Mouse (Mus musculus) cerebellum, adult 11-12 months (tissue): ENCODE data around the gene Dlst.
A peak's percentile ranks its signal among the peaks of the same experiment; 100 is the strongest.
"Not testable (repeated sequence)": the region's sequence is repeated elsewhere in the genome, so short reads cannot be mapped to it uniquely, and the experiment has no call there.

Source experiments
- DNase-seq: peaks from one replicate; pipeline ENCODE4 v3.0.0; 2022

The Dlst gene

GRCm38 (mm10) chr12:85115678-85116077 lies 5.0 kb downstream of the Dlst start:
- DNase-seq = no peak

- DNase-seq = no peak
Observed at GRCm38 (mm10) chr12:85121806-85122459, 11.3 kb downstream of the Dlst start.

- no peak for DNase-seq
Observed at GRCm38 (mm10) chr12:85123108-85123530, 12.5 kb downstream of the Dlst start.

GRCm38 (mm10) chr12:85123645-85124044 lies 13.0 kb downstream of the Dlst start:
- no peak for DNase-seq

GRCm38 (mm10) chr12:85124751-85125150 lies 14.1 kb downstream of the Dlst start:
- DNase-seq = no peak

- no peak for DNase-seq
Observed at GRCm38 (mm10) chr12:85126986-85127603, 16.5 kb downstream of the Dlst start.

- DNase-seq = no peak
Observed at GRCm38 (mm10) chr12:85129426-85129978, 18.9 kb downstream of the Dlst start.

- DNase-seq = no peak
Observed at GRCm38 (mm10) chr12:85131361-85131760, 20.7 kb downstream of the Dlst start.

- DNase-seq = no peak
Observed at GRCm38 (mm10) chr12:85134043-85134794, 23.6 kb downstream of the Dlst start.

GRCm38 (mm10) chr12:85135513-85136470 lies 25.2 kb downstream of the Dlst start:
- no peak for DNase-seq

- no peak for DNase-seq
Observed at GRCm38 (mm10) chr12:85136627-85137026, 26.0 kb downstream of the Dlst start.

GRCm38 (mm10) chr12:85140036-85140701 lies 29.5 kb downstream of the Dlst start:
- no peak for DNase-seq

- no peak for DNase-seq
Observed at GRCm38 (mm10) chr12:85141096-85141495, 30.5 kb downstream of the Dlst start.

- DNase-seq = peak; percentile 65
Observed at GRCm38 (mm10) chr12:85142803-85143202, 32.2 kb downstream of the Dlst start.

GRCm38 (mm10) chr12:85144276-85144675 lies 33.6 kb downstream of the Dlst start:
- DNase-seq = not testable (repeated sequence)

- DNase-seq = no peak
Observed at GRCm38 (mm10) chr12:85144821-85145220, 34.2 kb downstream of the Dlst start.

- no peak for DNase-seq
Observed at GRCm38 (mm10) chr12:85145630-85146029, 35.0 kb downstream of the Dlst start.

GRCm38 (mm10) chr12:85146355-85146754 lies 35.7 kb downstream of the Dlst start:
- DNase-seq = no peak

GRCm38 (mm10) chr12:85146881-85147280 lies 36.2 kb downstream of the Dlst start:
- no peak for DNase-seq

- DNase-seq = peak; percentile 60
Observed at GRCm38 (mm10) chr12:85150321-85151001, 39.8 kb downstream of the Dlst start.
